Mouse (Mus musculus) liver, postnatal 0 days (tissue): ENCODE data around the gene Mpig6b. TPM values are rescaled to one million over a fixed set of nuclear protein-coding genes. Genes with fewer than 3 reads are reported as not detected.
A peak's percentile ranks its signal among the peaks of the same experiment; 100 is the strongest.

Experiments used
- ATAC-seq: fragments of 200-750 bp; cut with Nextera tagmentation; 2 replicates; pipeline ENCODE4 v1.8.0; 2017; ENCODE audit warnings: mild to moderate bottlenecking, moderate library complexity
- DNase-seq: peaks from one replicate; pipeline ENCODE4 v3.0.0-alpha.2; 2016
- H3K27ac ChIP-seq: fragments of 300-500 bp; sonication (generic); 2 replicates; pipeline ENCODE4 v1.5.1; 2014; ENCODE audit warnings: antibody characterized with exemption, moderate library complexity, mild to moderate bottlenecking, low read depth
- H3K27me3 ChIP-seq: fragments of 300-500 bp; sonication (generic); 2 replicates; pipeline ENCODE4 v1.6.1; 2014; ENCODE audit warnings: low read length, control low read depth, mixed read lengths; ENCODE audit not compliant: insufficient read depth
- H3K36me3 ChIP-seq: fragments of 300-500 bp; sonication (generic); replicated peaks from 2 replicates; pipeline ENCODE4 v1.6.1; 2014; ENCODE audit warnings: mild to moderate bottlenecking, control low read depth, low read length, moderate library complexity, mixed read lengths; ENCODE audit not compliant: insufficient read depth
- H3K4me1 ChIP-seq: fragments of 300-500 bp; sonication (generic); 2 replicates; pipeline ENCODE4 v1.6.1; 2014; ENCODE audit warnings: antibody characterized with exemption, mild to moderate bottlenecking, control low read depth; ENCODE audit not compliant: insufficient read depth
- H3K4me2 ChIP-seq: fragments of 300-500 bp; sonication (generic); 2 replicates; pipeline ENCODE4 v1.6.1; 2014; ENCODE audit warnings: low read depth, mild to moderate bottlenecking, low read length, moderate library complexity, mixed read lengths
- H3K4me3 ChIP-seq: fragments of 300-500 bp; sonication (generic); 2 replicates; pipeline ENCODE4 v1.5.1; 2014; ENCODE audit warnings: low read depth, low read length
- H3K9ac ChIP-seq: fragments of 300-500 bp; sonication (generic); replicated peaks from 2 replicates; pipeline ENCODE4 v1.6.1; 2014; ENCODE audit warnings: mild to moderate bottlenecking, moderate library complexity
- H3K9me3 ChIP-seq: fragments of 300-500 bp; sonication (generic); 2 replicates; pipeline ENCODE4 v1.6.1; 2016; ENCODE audit warnings: mild to moderate bottlenecking, control low read depth, low read length, mixed read lengths
- CTCF ChIP-seq: sonication (generic); IDR thresholded peaks from 2 replicates; pipeline ENCODE4 v1.5.1; 2016; ENCODE audit warnings: antibody characterized with exemption, low read depth
- EP300 ChIP-seq: IDR thresholded peaks from 2 replicates; pipeline ENCODE4 v1.6.1; 2016; ENCODE audit warnings: antibody characterized with exemption, low read depth, mild to moderate bottlenecking
- WGBS: fragments of 180-500 bp; shearing (Covaris S2); extraction: QIAGEN DNeasy Blood & Tissue Kit; methylation state at CpG from one replicate; pipeline ENCODE4 v1.1.7; 2014; ENCODE audit not compliant: insufficient replicate concordance; 5-methylcytosine and 5-hydroxymethylcytosine counted together
- polyA plus RNA-seq: library from polyadenylated mRNA; unstranded; fragments of >200 nt; fragmentation: Nextera tagmentation; extraction: Ambion mirVana; gene quantifications from 2 replicates; pipeline ENCODE4 v1.2.1, GENCODE M21; 2015

Mpig6b gene
- polyA plus RNA-seq, 1 experiment from 2014 or later: 6.5 TPM

- TF ChIP-seq EP300 (peak; percentile 46), CTCF (no peak)
- H3K27ac ChIP-seq: peak within 1 kb of the TSS; percentile 98
- H3K4me2 ChIP-seq: peak within 1 kb of the TSS; percentile 99
- ATAC-seq (peak; percentile 89), DNase-seq (peak; percentile 99)
- H3K4me1 ChIP-seq: peaks cover 62% of the 10 kb centered on the region
- H3K4me3 ChIP-seq: peak within 1 kb of the TSS; percentile 70
- no peaks in the 10 kb centered on the region for H3K9me3 ChIP-seq
- H3K27me3 ChIP-seq: no peaks in the 10 kb centered on the region
- H3K9ac ChIP-seq: peak within 1 kb of the TSS; percentile 93
- no peaks in the 10 kb centered on the region for H3K36me3 ChIP-seq
- 2% methylated on average over 33 of the region's 33 CpGs for WGBS
Observed at GRCm38 (mm10) chr17:35046681-35047455, 19.1 kb downstream of the Mpig6b start, which contains the start of gene Msh5. Gene Msh5, minus strand, starts transcription at chr17:35046745.

GRCm38 (mm10) chr17:35045807-35046680 lies 19.9 kb downstream of the Mpig6b start:
- H3K9ac ChIP-seq: peak overlapping the region; percentile 93
- peak overlapping the region; percentile 94 for H3K27ac ChIP-seq
- ATAC-seq: no peak
- no peaks in the 10 kb centered on the region for H3K36me3 ChIP-seq
- TF ChIP-seq CTCF: no peak
- no peak for TF ChIP-seq EP300
- no peak for DNase-seq
- no peaks in the 10 kb centered on the region for H3K9me3 ChIP-seq
- no peaks in the 10 kb centered on the region for H3K27me3 ChIP-seq
- H3K4me1 ChIP-seq: peaks cover 61% of the 10 kb centered on the region
- peak overlapping the region; percentile 99 for H3K4me2 ChIP-seq
- WGBS: 4% methylated on average over 40 of the region's 48 CpGs
- H3K4me3 ChIP-seq: peak overlapping the region; percentile 70

- Histone ChIP-seq H3K4me3 (peak overlapping the region; percentile 70), H3K9me3 (no peaks in the 10 kb centered on the region), H3K4me2 (peak overlapping the region; percentile 99), H3K27me3 (no peaks in the 10 kb centered on the region), H3K9ac (peak overlapping the region; percentile 93), H3K36me3 (no peaks in the 10 kb centered on the region), H3K4me1 (peaks cover 61% of the 10 kb centered on the region), H3K27ac (peak overlapping the region; percentile 94)
- ATAC-seq: no peak
- no peak for DNase-seq
- TF ChIP-seq CTCF (no peak), EP300 (peak; percentile 63)
- 47% methylated on average over 7 of the region's 7 CpGs for WGBS
Observed at GRCm38 (mm10) chr17:35044904-35045806, 20.8 kb downstream of the Mpig6b start.

GRCm38 (mm10) chr17:35043794-35044193 lies 22.2 kb downstream of the Mpig6b start:
- DNase-seq: no peak
- Histone ChIP-seq H3K9me3 (no peaks in the 10 kb centered on the region), H3K4me1 (peaks cover 50% of the 10 kb centered on the region), H3K27me3 (no peaks in the 10 kb centered on the region), H3K27ac (peak overlapping the region; percentile 94; the same call in 1 of the 2 replicates), H3K9ac (no peak overlapping the region), H3K4me2 (0 out of 2 replicates have a peak overlapping the region, but pooled peaks have one; percentile 99), H3K36me3 (no peaks in the 10 kb centered on the region), H3K4me3 (no peak overlapping the region)
- WGBS: 77% methylated on average over 4 of the region's 4 CpGs
- no peak for TF ChIP-seq CTCF
- TF ChIP-seq EP300: no peak
- ATAC-seq: no peak

- Histone ChIP-seq H3K4me3 (no peak overlapping the region), H3K27ac (no peak overlapping the region), H3K4me2 (no peak overlapping the region), H3K9ac (no peak overlapping the region), H3K36me3 (no peaks in the 10 kb centered on the region), H3K27me3 (no peaks in the 10 kb centered on the region), H3K9me3 (no peaks in the 10 kb centered on the region), H3K4me1 (peaks cover 12% of the 10 kb centered on the region)
- DNase-seq (no peak), ATAC-seq (no peak)
- WGBS: 84% methylated on average over 11 of the region's 11 CpGs
- TF ChIP-seq CTCF: no peak
- no peak for TF ChIP-seq EP300
Observed at GRCm38 (mm10) chr17:35039121-35039873, 26.7 kb downstream of the Mpig6b start.
